11 mouse cellular contexts compared by ENCODE assay signal in the genomic region with DNA sequence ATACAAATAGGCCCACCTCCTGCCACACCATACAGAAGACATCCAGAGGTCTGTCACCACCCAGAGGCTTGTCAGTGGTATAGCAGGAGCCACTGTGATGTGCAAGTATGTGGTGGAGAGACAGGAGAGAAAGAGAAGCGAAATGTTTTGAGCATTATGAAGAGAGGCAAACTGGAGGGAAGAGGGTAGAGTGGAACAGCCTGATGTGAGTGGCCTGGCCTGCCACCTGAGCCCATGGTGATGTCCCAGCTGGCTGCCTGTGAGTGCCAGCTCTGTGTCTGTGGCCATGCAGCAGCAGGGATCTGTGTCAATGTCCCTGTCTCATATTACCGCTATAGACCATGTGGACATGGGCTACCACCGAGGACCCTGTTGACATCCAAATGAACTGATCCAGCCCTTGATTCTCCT.
DNase-seq lines count a peak whose midpoint lies in the region; ATAC-seq and TF ChIP-seq lines count a peak whose summit lies in the region.
"Had no signal": no experiment of that assay in that cellular context is flagged by ENCODE, and none has a peak within 500 bp of the region (broad histone marks: within the 10 kb centered on the region; RNA-seq: fewer than 3 reads in every experiment).

No protein-coding gene starts in this region.

- no peak overlapping the region for H3K4me2 ChIP-seq in CH12.LX (ENCODE audit: insufficient read depth, low read depth, poor library complexity, severe bottlenecking)
- no peak overlapping the region for H3K4me2 ChIP-seq in hindbrain, embryonic 16.5 days (ENCODE audit: low read length)
- H3K4me2 ChIP-seq: heart, embryonic 12.5 days; lung, embryonic 15.5 days had no signal

- TF ChIP-seq EP300 in CH12.LX (IDR thresholded peaks at IDR 0.05; ENCODE audit: low read length): no peak

- H3K79me2 ChIP-seq in CH12.LX (replicated peaks; ENCODE audit: control insufficient read depth, extremely low read depth, insufficient read depth, poor library complexity, severe bottlenecking): no peaks in the 10 kb centered on the region

- in situ Hi-C loops in CH12.LX (cut with MboI; ENCODE audit: low pct_ligation_motif_present, low pct_unique_long_range_greater_than_20kb, low sequenced_read_pairs): no loop called here

- 66% methylated on average over 3 of the region's 3 CpGs for WGBS in hindbrain, embryonic 16.5 days

- H3K27me3 ChIP-seq in CH12.LX (replicated peaks): no peaks in the 10 kb centered on the region
- no peaks in the 10 kb centered on the region for H3K27me3 ChIP-seq in hindbrain, embryonic 16.5 days (replicated peaks; ENCODE audit: control insufficient read depth, insufficient read depth, low read length)
- H3K27me3 ChIP-seq: heart, embryonic 12.5 days; lung, embryonic 15.5 days had no signal

- peak in 1 of 2 experiments; percentile 51; a peak in 2 of 4 replicates for TF ChIP-seq CTCF in CH12.LX (conservative IDR thresholded peaks at IDR 0.05 in 1 of 2, IDR thresholded peaks at IDR 0.05 in 1 of 2; ENCODE audit: low read depth in 2 of 2, low read length in 2 of 2)

- no peak for TF ChIP-seq POLR2A in CH12.LX (IDR thresholded peaks at IDR 0.05; ENCODE audit: low read depth, low read length)

- no peak overlapping the region for H3K27ac ChIP-seq in CH12.LX (ENCODE audit: insufficient read depth, low read depth)
- no peak overlapping the region for H3K27ac ChIP-seq in hindbrain, embryonic 16.5 days (ENCODE audit: low read depth, low read length)
- H3K27ac ChIP-seq: lung, embryonic 15.5 days had no signal

- peak; percentile 4 for DNase-seq in heart, postnatal 4 days
- DNase-seq in heart, adult 11 months: no peak
- peak; percentile 15 for DNase-seq in CH12.LX (ENCODE audit: extremely low read depth)
- peak; percentile 31 for DNase-seq in cerebellum, adult 11 months
- DNase-seq in spleen, postnatal 4 days (ENCODE audit: low spot score in 2 of 2): no peak
- no peak for DNase-seq in ovary, postnatal 14 days (ENCODE audit: low spot score)
- no peak for DNase-seq in frontal cortex, postnatal 25 days (ENCODE audit: low spot score in 2 of 2)
- DNase-seq: right cerebral cortex, postnatal 14 days had no signal

- H3K9ac ChIP-seq in CH12.LX (ENCODE audit: insufficient read depth, low read depth): no peak overlapping the region
- H3K9ac ChIP-seq in hindbrain, embryonic 16.5 days (ENCODE audit: low read depth, low read length): no peak overlapping the region
- H3K9ac ChIP-seq: heart, embryonic 12.5 days; lung, embryonic 15.5 days had no signal

- H3K36me3 ChIP-seq in CH12.LX (replicated peaks in 1 of 2; ENCODE audit: control insufficient read depth in 1 of 2, insufficient read depth in 1 of 2, low read length in 1 of 2): no peaks in the 10 kb centered on the region
- no peaks in the 10 kb centered on the region for H3K36me3 ChIP-seq in hindbrain, embryonic 16.5 days (ENCODE audit: control insufficient read depth, insufficient read depth, low read length)
- H3K36me3 ChIP-seq: heart, embryonic 12.5 days; lung, embryonic 15.5 days had no signal

- ATAC-seq in hindbrain, embryonic 16.5 days: peak; percentile 71

- H3K4me1 ChIP-seq in CH12.LX (ENCODE audit: control insufficient read depth in 1 of 2, insufficient read depth in 2 of 2): no peaks in the 10 kb centered on the region
- no peaks in the 10 kb centered on the region for H3K4me1 ChIP-seq in hindbrain, embryonic 16.5 days (ENCODE audit: control insufficient read depth, insufficient read depth, low read depth, low read length)
- H3K4me1 ChIP-seq: heart, embryonic 12.5 days; lung, embryonic 15.5 days had no signal

- dilution Hi-C loops in CH12.LX (cut with MboI; ENCODE audit: extremely low pct_ligation_motif_present, extremely low pct_unique_long_range_greater_than_20kb, low sequenced_read_pairs): no loop called here

- TF ChIP-seq RAD21 in CH12.LX (IDR thresholded peaks at IDR 0.05; ENCODE audit: low read depth, low read length): peak; percentile 47

- no peak overlapping the region for H3K4me3 ChIP-seq in CH12.LX (replicated peaks in 1 of 3; ENCODE audit: low read depth in 2 of 3, low read length in 2 of 3, poor library complexity in 1 of 3)
- H3K4me3 ChIP-seq in hindbrain, embryonic 16.5 days (ENCODE audit: low read length): no peak overlapping the region
- H3K4me3 ChIP-seq: heart, embryonic 12.5 days; lung, embryonic 15.5 days had no signal

- H3K9me3 ChIP-seq in CH12.LX (replicated peaks; ENCODE audit: low read length): no peaks in the 10 kb centered on the region
- H3K9me3 ChIP-seq in hindbrain, embryonic 16.5 days (ENCODE audit: control insufficient read depth, low read length): no peaks in the 10 kb centered on the region
- H3K9me3 ChIP-seq: heart, embryonic 12.5 days; lung, embryonic 15.5 days had no signal

TF ChIP-seq in CH12.LX, 34 proteins besides CTCF, POLR2A, EP300 and RAD21:
- TF ChIP-seq MAX (IDR thresholded peaks at IDR 0.05; ENCODE audit: low read length) (no peak), CHD1 (IDR thresholded peaks at IDR 0.05; ENCODE audit: low read depth, low read length) (no peak), MAFK (IDR thresholded peaks at IDR 0.05; ENCODE audit: insufficient replicate concordance, low read length) (no peak), GABPA (IDR thresholded peaks at IDR 0.05; ENCODE audit: insufficient replicate concordance, low read depth, low read length) (no peak)

Comparison
In these comparisons a context has a peak if more than half of its experiments do, and no peak if none do; other contexts are left out.
1. DNase-seq: peak in heart, postnatal 4 days (single experiment), CH12.LX (single experiment) and cerebellum, adult 11 months (single experiment); none in heart, adult 11 months (single experiment), spleen, postnatal 4 days (0 of 2), ovary, postnatal 14 days (single experiment) and frontal cortex, postnatal 25 days (0 of 2).